Comparison of ENCODE assay signal across 11 mouse cellular contexts in the genomic region with DNA sequence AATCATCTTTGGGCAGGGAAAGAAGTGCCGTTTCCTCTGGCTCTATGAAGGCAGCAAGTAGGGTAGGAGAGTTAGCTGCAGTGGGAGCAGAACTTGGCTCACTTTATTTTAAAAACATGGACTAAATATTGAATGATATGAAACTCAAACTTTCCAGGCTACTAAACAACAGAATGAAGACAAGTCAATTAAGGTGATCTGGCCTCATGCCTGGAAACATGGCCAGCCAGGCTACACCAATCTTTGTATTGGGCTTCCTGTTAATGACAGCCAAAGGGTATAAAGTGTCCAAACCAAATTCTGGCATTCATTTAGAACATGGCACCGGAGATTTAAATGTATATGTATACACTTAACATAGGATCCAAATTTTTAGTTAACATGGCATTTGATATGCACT.
"Had no signal": no experiment of that assay in that cellular context is flagged by ENCODE, and none has a peak within 500 bp of the region (broad histone marks: within the 10 kb centered on the region; RNA-seq: fewer than 3 reads in every experiment).

No protein-coding gene starts in this region.

- H3K36me3 ChIP-seq: limb, embryonic 10.5 days; liver, embryonic 15.5 days; neural tube, embryonic 15.5 days had no signal

- H3K9me3 ChIP-seq: limb, embryonic 10.5 days; liver, embryonic 15.5 days; neural tube, embryonic 15.5 days had no signal

- H3K4me1 ChIP-seq: liver, embryonic 15.5 days had no signal

- DNase-seq: lung, adult 2 months; lung, postnatal 36 days; midbrain, embryonic 14.5 days; right cerebral cortex, adult 18-20 months; right cerebral cortex, postnatal 25 days had no signal

- H3K27me3 ChIP-seq: liver, embryonic 15.5 days; neural tube, embryonic 15.5 days had no signal

- H3K4me3 ChIP-seq: left cerebral cortex, adult 2 months; limb, embryonic 10.5 days; liver, embryonic 15.5 days; myocyte; neural tube, embryonic 15.5 days had no signal

- H3K27ac ChIP-seq: left cerebral cortex, adult 2 months; limb, embryonic 10.5 days; liver, embryonic 15.5 days; neural tube, embryonic 15.5 days; stomach, postnatal 0 days had no signal
